Mouse (Mus musculus): ENCODE measurements around the gene Gm1979.
"Not testable (repeated sequence)": the region's sequence is repeated elsewhere in the genome, so short reads cannot be mapped to it uniquely, and the experiment has no call there.

Gm1979 gene

GRCm38 (mm10) chr5:26004698-26005097, at the start of gene Gm1979:
Gene Gm1979, minus strand, starts transcription at chr5:26004798.
- not testable (repeated sequence) for DNase-seq

DNA sequence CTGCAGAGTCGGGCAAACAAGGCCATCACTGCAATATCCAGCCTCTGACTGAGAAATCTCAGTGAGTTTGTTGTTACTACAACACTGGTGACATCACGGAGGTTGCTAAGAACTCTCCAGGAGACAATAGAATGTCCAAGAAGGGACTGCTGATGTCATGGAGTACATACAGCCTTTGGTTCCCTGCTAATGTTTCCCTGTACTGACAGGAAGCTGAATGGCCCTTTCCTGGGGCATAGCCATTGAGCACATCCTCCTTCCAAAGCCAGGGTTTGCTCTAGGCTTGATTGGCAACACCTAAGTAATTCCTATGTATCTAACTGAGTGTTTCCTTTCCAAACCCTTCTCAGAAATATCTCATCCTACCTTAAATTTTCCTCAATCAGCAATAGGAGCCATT, 34.9 kb upstream of the Gm1979 start, which contains the start of gene Speer4a:
TSS of gene Speer4a (minus strand) at position 101 of the 400 bp plus-strand sequence.
- not testable (repeated sequence) for DNase-seq

DNA sequence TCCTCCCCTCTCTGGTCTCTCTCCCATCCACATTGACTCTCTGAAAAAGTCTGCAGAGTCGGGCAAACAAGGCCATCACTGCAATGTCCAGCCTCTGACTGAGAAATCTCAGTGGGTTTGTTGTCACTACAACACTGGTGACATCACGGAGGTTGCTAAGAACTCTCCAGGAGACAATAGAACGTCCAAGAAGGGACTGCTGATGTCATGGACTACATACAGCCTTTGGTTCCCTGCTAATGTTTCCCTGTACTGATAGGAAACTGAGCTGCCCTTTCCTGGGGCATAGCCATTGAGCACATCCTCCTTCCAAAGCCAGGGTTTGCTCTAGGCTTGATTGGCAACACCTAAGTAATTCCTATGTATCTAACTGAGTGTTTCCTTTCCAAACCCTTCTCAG, 18.2 kb upstream of the Gm1979 start, which contains the start of gene Gm5862:
TSS of gene Gm5862 (minus strand) at position 101 of the 400 bp plus-strand sequence.
- DNase-seq, result not testable (repeated sequence)

DNA sequence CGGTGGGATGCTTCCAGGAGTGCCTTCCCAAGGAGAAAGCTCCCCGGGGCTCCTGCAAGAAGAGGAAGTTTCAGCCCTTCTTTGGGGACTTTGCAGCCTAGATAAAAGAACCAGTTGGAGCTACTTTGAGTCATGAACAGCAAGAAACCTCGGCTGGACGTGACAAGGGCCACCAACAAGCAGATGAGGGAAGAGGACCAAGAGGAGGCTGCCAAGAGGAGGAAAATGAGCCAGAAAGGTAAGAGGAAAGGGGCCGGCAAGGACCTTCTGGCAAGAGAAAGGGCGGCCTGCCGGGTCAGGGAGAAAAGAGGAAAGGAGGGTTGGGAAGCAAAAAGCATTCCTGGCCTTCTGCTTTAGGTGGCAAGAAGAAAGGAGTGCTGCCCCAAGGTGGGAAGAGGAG, 3.1 kb upstream of the Gm1979 start:
- DNase-seq, result not testable (repeated sequence)

DNA sequence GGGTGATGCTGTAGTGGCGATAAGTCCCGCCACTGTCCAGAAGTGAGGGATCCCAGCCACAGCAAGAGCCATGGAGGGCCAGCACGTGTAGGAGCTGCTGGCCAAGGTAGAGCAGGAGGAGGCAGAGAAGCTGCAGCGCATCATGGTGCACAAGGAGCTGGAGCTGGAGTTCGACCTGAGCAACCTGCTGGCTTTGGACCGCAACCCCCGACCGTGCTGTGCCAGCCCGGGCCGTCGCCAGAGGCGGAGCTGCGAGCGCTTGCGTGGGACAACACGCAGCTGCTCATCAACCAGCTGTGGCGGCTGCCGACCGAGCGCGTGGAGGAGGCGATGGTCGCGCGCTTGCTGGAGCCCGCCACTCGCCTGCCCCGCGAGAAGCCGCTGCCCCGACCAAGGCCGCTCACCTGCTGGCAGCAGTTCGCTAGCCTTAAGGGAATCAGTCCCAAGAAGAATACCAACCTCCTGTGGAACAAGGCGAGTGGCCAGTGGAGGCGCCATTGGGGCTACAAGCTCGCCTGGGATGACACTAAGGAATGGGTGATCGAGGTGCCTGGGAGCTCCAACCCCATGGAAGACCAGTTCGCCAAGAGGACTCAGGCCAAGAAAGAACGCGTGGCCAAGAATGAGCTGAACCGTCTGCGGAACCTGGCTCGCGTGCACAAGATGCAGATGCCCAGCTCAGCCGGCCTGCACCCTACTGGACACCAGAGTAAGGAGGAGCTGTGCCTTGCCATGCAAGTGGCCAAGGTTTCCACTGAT, 2.5 kb upstream of the Gm1979 start:
- not testable (repeated sequence) for DNase-seq

DNA sequence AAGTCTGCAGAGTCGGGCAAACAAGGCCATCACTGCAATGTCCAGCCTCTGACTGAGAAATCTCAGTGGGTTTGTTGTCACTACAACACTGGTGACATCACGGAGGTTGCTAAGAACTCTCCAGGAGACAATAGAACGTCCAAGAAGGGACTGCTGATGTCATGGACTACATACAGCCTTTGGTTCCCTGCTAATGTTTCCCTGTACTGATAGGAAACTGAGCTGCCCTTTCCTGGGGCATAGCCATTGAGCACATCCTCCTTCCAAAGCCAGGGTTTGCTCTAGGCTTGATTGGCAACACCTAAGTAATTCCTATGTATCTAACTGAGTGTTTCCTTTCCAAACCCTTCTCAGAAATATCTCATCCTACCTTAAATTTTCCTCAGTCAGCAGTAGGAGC, 16.0 kb downstream of the Gm1979 start, which contains the start of gene Gm21698:
TSS of gene Gm21698 (minus strand) at position 101 of the 400 bp plus-strand sequence.
- DNase-seq, result not testable (repeated sequence)

DNA sequence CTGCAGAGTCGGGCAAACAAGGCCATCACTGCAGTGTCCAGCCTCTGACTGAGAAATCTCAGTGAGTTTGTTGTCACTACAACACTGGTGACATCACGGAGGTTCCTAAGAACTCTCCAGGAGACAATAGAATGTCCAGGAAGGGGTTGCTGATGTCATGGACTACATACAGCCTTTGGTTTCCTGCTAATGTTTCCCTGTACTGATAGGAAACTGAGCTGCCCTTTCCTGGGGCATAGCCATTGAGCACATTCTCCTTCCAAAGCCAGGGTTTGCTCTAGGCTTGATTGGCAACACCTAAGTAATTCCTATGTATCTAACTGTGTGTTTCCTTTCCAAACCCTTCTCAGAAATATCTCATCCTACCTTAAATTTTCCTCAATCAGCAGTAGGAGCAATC, 32.0 kb downstream of the Gm1979 start, which contains the start of gene Gm21680:
TSS of gene Gm21680 (minus strand) at position 101 of the 400 bp plus-strand sequence.
- not testable (repeated sequence) for DNase-seq

DNA sequence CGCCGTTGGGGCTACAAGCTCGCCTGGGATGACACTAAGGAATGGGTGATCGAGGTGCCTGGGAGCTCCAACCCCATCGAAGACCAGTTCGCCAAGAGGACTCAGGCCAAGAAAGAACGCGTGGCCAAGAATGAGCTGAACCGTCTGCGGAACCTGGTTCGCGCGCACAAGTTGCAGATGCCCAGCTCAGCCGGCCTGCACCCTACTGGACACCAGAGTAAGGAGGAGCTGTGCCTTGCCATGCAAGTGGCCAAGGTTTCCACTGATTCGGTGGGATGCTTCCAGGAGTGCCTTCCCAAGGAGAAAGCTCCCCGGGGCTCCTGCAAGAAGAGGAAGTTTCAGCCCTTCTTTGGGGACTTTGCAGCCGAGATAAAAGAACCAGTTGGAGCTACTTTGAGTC, 47.5 kb downstream of the Gm1979 start:
- DNase-seq, result not testable (repeated sequence)

DNA sequence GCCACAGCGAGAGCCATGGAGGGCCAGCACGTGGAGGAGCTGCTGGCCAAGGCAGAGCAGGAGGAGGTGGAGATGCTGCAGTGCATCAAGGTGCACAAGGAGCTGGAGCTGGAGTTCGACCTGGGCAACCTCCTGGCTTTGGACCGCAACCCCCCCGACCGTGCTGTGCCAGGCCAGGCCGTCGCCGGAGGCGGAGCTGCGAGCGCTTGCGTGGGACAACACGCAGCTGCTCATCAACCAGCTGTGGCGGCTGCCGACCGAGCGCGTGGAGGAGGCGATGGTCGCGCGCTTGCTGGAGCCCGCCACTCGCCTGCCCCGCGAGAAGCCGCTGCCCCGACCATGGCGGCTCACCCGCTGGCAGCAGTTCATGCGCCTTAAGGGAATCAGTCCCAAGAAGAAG, 48.0 kb downstream of the Gm1979 start:
- not testable (repeated sequence) for DNase-seq

DNA sequence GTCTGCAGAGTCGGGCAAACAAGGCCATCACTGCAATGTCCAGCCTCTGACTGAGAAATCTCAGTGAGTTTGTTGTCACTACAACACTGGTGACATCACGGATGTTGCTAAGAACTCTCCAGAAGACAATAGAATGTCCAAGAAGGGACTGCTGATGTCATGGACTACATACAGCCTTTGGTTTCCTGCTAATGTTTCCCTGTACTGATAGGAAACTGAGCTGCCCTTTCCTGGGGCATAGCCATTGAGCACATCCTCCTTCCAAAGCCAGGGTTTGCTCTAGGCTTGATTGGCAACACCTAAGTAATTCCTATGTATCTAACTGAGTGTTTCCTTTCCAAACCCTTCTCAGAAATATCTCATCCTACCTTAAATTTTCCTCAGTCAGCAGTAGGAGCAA, 50.3 kb downstream of the Gm1979 start, which contains the start of gene Gm21671:
TSS of gene Gm21671 (minus strand) at position 101 of the 400 bp plus-strand sequence.
- DNase-seq, result not testable (repeated sequence)
